Mouse (Mus musculus) bone marrow, adult 2 months (tissue): ENCODE measurements at regions not wholly inside any gene's neighbourhood (a gene's known extent, or its start where the extent isn't known, plus 50 kb on each side); places are given as distances from the start of the nearest gene placed in this dataset.

Experiments
- CTCF ChIP-seq: fragments of 200-500 bp; IDR thresholded peaks from 2 replicates; pipeline ENCODE4 v1.5.1; 2011; ENCODE audit warnings: low read length, control low read depth; ENCODE audit not compliant: control insufficient read depth, insufficient read depth
- POLR2A ChIP-seq: fragments of 200-500 bp; IDR thresholded peaks from 2 replicates; pipeline ENCODE4 v1.6.1; 2011; ENCODE audit warnings: low read depth, mild to moderate bottlenecking, control low read depth, low read length, borderline replicate concordance; ENCODE audit not compliant: control insufficient read depth

- no peak for TF ChIP-seq POLR2A
- no peak for TF ChIP-seq CTCF
Measured at GRCm38 (mm10) chr14:79890280-79890679, 93.6 kb upstream of the Olfm4 start.
